In genomic region chr6:8307878-8308775, GRCm38 (mm10) we compare ENCODE assay signal across 22 mouse cellular contexts. TPM values are rescaled to one million over a fixed set of nuclear protein-coding genes. Genes with fewer than 3 reads are reported as not detected.
DNase-seq lines count a peak whose midpoint lies in the region; ATAC-seq lines count a peak whose summit lies in the region.
"Had no signal": no experiment of that assay in that cellular context is flagged by ENCODE, and none has a peak within 500 bp of the region (broad histone marks: within the 10 kb centered on the region; RNA-seq: fewer than 3 reads in every experiment).

No protein-coding gene starts in this region.

- no peaks in the 10 kb centered on the region for H3K27me3 ChIP-seq in embryonic facial prominence, embryonic 14.5 days (replicated peaks; ENCODE audit: control insufficient read depth, insufficient read depth, low read length)
- H3K27me3 ChIP-seq in embryonic facial prominence, embryonic 10.5 days (replicated peaks; ENCODE audit: low read depth, poor library complexity, severe bottlenecking) = no peaks in the 10 kb centered on the region
- no peaks in the 10 kb centered on the region for H3K27me3 ChIP-seq in limb, embryonic 12.5 days
- H3K27me3 ChIP-seq in limb, embryonic 10.5 days (ENCODE audit: low read depth, poor library complexity, severe bottlenecking) = no peaks in the 10 kb centered on the region
- H3K27me3 ChIP-seq in limb, embryonic 15.5 days = no peaks in the 10 kb centered on the region
- H3K27me3 ChIP-seq: midbrain, embryonic 15.5 days had no signal

- intact Hi-C loops in left cerebral cortex, postnatal 25 days (cut with DNase I) = no loop called here

- WGBS in embryonic facial prominence, embryonic 14.5 days = 74% methylated on average over 6 of the region's 6 CpGs
- 90% methylated on average over 6 of the region's 6 CpGs for WGBS in embryonic facial prominence, embryonic 10.5 days
- WGBS in limb, embryonic 12.5 days = 56% methylated on average over 6 of the region's 6 CpGs
- WGBS in limb, embryonic 10.5 days = 91% methylated on average over 6 of the region's 6 CpGs
- WGBS in limb, embryonic 15.5 days = 37% methylated on average over 6 of the region's 6 CpGs

- H3K4me3 ChIP-seq in embryonic facial prominence, embryonic 14.5 days (ENCODE audit: low read depth, low read length) = no peak overlapping the region
- H3K4me3 ChIP-seq in embryonic facial prominence, embryonic 10.5 days = no peak overlapping the region
- H3K4me3 ChIP-seq in limb, embryonic 12.5 days (replicated peaks) = no peak overlapping the region
- no peak overlapping the region for H3K4me3 ChIP-seq in limb, embryonic 10.5 days
- no peak overlapping the region for H3K4me3 ChIP-seq in limb, embryonic 15.5 days
- H3K4me3 ChIP-seq: erythroblast, embryonic 14.5 days; midbrain, embryonic 15.5 days had no signal

- H3K4me2 ChIP-seq in embryonic facial prominence, embryonic 14.5 days (ENCODE audit: low read depth, low read length) = no peak overlapping the region
- no peak overlapping the region for H3K4me2 ChIP-seq in limb, embryonic 12.5 days
- no peak overlapping the region for H3K4me2 ChIP-seq in limb, embryonic 15.5 days
- H3K4me2 ChIP-seq: midbrain, embryonic 15.5 days had no signal

- peak; percentile 39 for DNase-seq in embryonic facial prominence, embryonic 14.5 days (ENCODE audit: low spot score)
- no peak for DNase-seq in embryonic facial prominence, embryonic 10.5 days (ENCODE audit: low spot score)
- DNase-seq in limb, embryonic 10.5 days (ENCODE audit: low spot score) = no peak
- DNase-seq in brain, adult 2 months (ENCODE audit: low read depth, low spot score) = peak; percentile 23
- DNase-seq in embryo, embryonic 9.5 days (ENCODE audit: extremely low spot score) = no peak
- no peak for DNase-seq in left cerebral cortex, postnatal 25 days (ENCODE audit: low spot score in 2 of 2)
- DNase-seq: adrenal gland, postnatal 25 days; cerebellum, adult 18-20 months; gastrocnemius, postnatal 36 days; kidney, adult 8-10 months; kidney, postnatal 25 days; liver; lung, postnatal 14 days; right cerebral cortex, adult 18-20 months; thymus, postnatal 25 days had no signal

- no peaks in the 10 kb centered on the region for H3K36me3 ChIP-seq in embryonic facial prominence, embryonic 14.5 days (ENCODE audit: control insufficient read depth, insufficient read depth, low read length)
- H3K36me3 ChIP-seq in embryonic facial prominence, embryonic 10.5 days (replicated peaks) = no peaks in the 10 kb centered on the region
- no peaks in the 10 kb centered on the region for H3K36me3 ChIP-seq in limb, embryonic 12.5 days
- no peaks in the 10 kb centered on the region for H3K36me3 ChIP-seq in limb, embryonic 10.5 days
- no peaks in the 10 kb centered on the region for H3K36me3 ChIP-seq in limb, embryonic 15.5 days
- H3K36me3 ChIP-seq: midbrain, embryonic 15.5 days had no signal

- ATAC-seq in embryonic facial prominence, embryonic 14.5 days (ENCODE audit: low read depth) = no peak
- ATAC-seq in limb, embryonic 12.5 days (ENCODE audit: insufficient number of reproducible peaks, insufficient read depth, low FRiP score, low TSS enrichment, low read depth) = peak; percentile 68
- peak; percentile 71; the same call in 1 of the 2 replicates for ATAC-seq in limb, embryonic 15.5 days (ENCODE audit: insufficient number of reproducible peaks, low FRiP score, low TSS enrichment, low read depth)
- ATAC-seq: CD4-positive, CD25-positive, alpha-beta regulatory T cell, adult 4 months; inflammation-experienced regulatory T-cells, adult 6 months; midbrain, embryonic 15.5 days had no signal

- no peaks in the 10 kb centered on the region for H3K4me1 ChIP-seq in embryonic facial prominence, embryonic 14.5 days (ENCODE audit: control insufficient read depth, insufficient read depth, low read length)
- H3K4me1 ChIP-seq in embryonic facial prominence, embryonic 10.5 days = no peaks in the 10 kb centered on the region
- no peaks in the 10 kb centered on the region; the same call in 1 of the 2 replicates for H3K4me1 ChIP-seq in limb, embryonic 12.5 days (replicated peaks)
- no peaks in the 10 kb centered on the region for H3K4me1 ChIP-seq in limb, embryonic 10.5 days
- H3K4me1 ChIP-seq in limb, embryonic 15.5 days = no peaks in the 10 kb centered on the region
- H3K4me1 ChIP-seq: midbrain, embryonic 15.5 days had no signal

- H3K9ac ChIP-seq in embryonic facial prominence, embryonic 14.5 days (ENCODE audit: low read depth, low read length) = no peak overlapping the region
- no peak overlapping the region for H3K9ac ChIP-seq in limb, embryonic 12.5 days (replicated peaks)
- H3K9ac ChIP-seq in limb, embryonic 15.5 days = no peak overlapping the region
- H3K9ac ChIP-seq: midbrain, embryonic 15.5 days had no signal

- H3K27ac ChIP-seq in embryonic facial prominence, embryonic 14.5 days (replicated peaks; ENCODE audit: low read depth, low read length) = no peak overlapping the region
- no peak overlapping the region for H3K27ac ChIP-seq in embryonic facial prominence, embryonic 10.5 days (replicated peaks)
- H3K27ac ChIP-seq in limb, embryonic 12.5 days = no peak overlapping the region
- no peak overlapping the region for H3K27ac ChIP-seq in limb, embryonic 10.5 days
- H3K27ac ChIP-seq in limb, embryonic 15.5 days = no peak overlapping the region
- H3K27ac ChIP-seq: midbrain, embryonic 15.5 days had no signal

- H3K9me3 ChIP-seq in embryonic facial prominence, embryonic 14.5 days (ENCODE audit: control insufficient read depth, low read length) = no peaks in the 10 kb centered on the region
- no peaks in the 10 kb centered on the region for H3K9me3 ChIP-seq in embryonic facial prominence, embryonic 10.5 days
- H3K9me3 ChIP-seq in limb, embryonic 12.5 days = no peaks in the 10 kb centered on the region
- H3K9me3 ChIP-seq in limb, embryonic 10.5 days (replicated peaks) = no peaks in the 10 kb centered on the region
- no peaks in the 10 kb centered on the region for H3K9me3 ChIP-seq in limb, embryonic 15.5 days
- H3K9me3 ChIP-seq: midbrain, embryonic 15.5 days had no signal

RNA-seq across cellular contexts. Expression of gene Gm45062, which starts 48.9 kb away (rescaled TPM):
- polyA plus RNA-seq in embryonic facial prominence, embryonic 14.5 days (2014; fragmentation: Nextera tagmentation; extraction: Ambion mirVana) = 8.2 and 8.3 TPM in 2 replicates
- polyA plus RNA-seq in embryonic facial prominence, embryonic 10.5 days (2016; fragmentation: Nextera tagmentation; extraction: Ambion mirVana) = 6.9 and 7.1 TPM in 2 replicates
- 15.5 and 16.2 TPM in 2 replicates for polyA plus RNA-seq in limb, embryonic 12.5 days (2016; fragmentation: Nextera tagmentation; extraction: Ambion mirVana)
- 9.8 and 16.2 TPM in 2 replicates for polyA plus RNA-seq in limb, embryonic 10.5 days (2016; fragmentation: Nextera tagmentation; extraction: Ambion mirVana)
- 8.0 and 9.7 TPM in 2 replicates for polyA plus RNA-seq in limb, embryonic 15.5 days (2015; fragmentation: Nextera tagmentation; extraction: Ambion mirVana)
- 1 to 10 TPM; 5.7 to 6.1 TPM for total RNA-seq in left cerebral cortex, postnatal 25 days (2021)
- total RNA-seq: adrenal gland, postnatal 25 days; gastrocnemius, postnatal 36 days had no signal
- polyA plus RNA-seq: erythroblast, embryonic 14.5 days; small intestine, adult 2 months had no signal

RNA-seq across cellular contexts. Expression of gene Umad1, which starts 49.0 kb away (rescaled TPM):
- 19.1 and 20.0 TPM in 2 replicates for polyA plus RNA-seq in embryonic facial prominence, embryonic 14.5 days (2014; fragmentation: Nextera tagmentation; extraction: Ambion mirVana)
- polyA plus RNA-seq in embryonic facial prominence, embryonic 10.5 days (2016; fragmentation: Nextera tagmentation; extraction: Ambion mirVana) = 15.4 and 19.2 TPM in 2 replicates
- 16.7 and 18.9 TPM in 2 replicates for polyA plus RNA-seq in limb, embryonic 12.5 days (2016; fragmentation: Nextera tagmentation; extraction: Ambion mirVana)
- 14.4 and 15.3 TPM in 2 replicates for polyA plus RNA-seq in limb, embryonic 10.5 days (2016; fragmentation: Nextera tagmentation; extraction: Ambion mirVana)
- polyA plus RNA-seq in limb, embryonic 15.5 days (2015; fragmentation: Nextera tagmentation; extraction: Ambion mirVana) = 16.1 TPM in 2 replicates
- 10 to 100 TPM; 37.3 to 41.1 TPM for total RNA-seq in left cerebral cortex, postnatal 25 days (2021)

RNA-seq across cellular contexts. Expression of gene Rpa3, which starts 49.2 kb away (rescaled TPM):
- polyA plus RNA-seq in embryonic facial prominence, embryonic 14.5 days (2014; fragmentation: Nextera tagmentation; extraction: Ambion mirVana) = 133 and 137 TPM in 2 replicates
- polyA plus RNA-seq in embryonic facial prominence, embryonic 10.5 days (2016; fragmentation: Nextera tagmentation; extraction: Ambion mirVana) = 204 and 210 TPM in 2 replicates
- 194 and 209 TPM in 2 replicates for polyA plus RNA-seq in limb, embryonic 12.5 days (2016; fragmentation: Nextera tagmentation; extraction: Ambion mirVana)
- polyA plus RNA-seq in limb, embryonic 10.5 days (2016; fragmentation: Nextera tagmentation; extraction: Ambion mirVana) = 182 and 200 TPM in 2 replicates
- polyA plus RNA-seq in limb, embryonic 15.5 days (2015; fragmentation: Nextera tagmentation; extraction: Ambion mirVana) = 97.2 and 111 TPM in 2 replicates
- total RNA-seq in left cerebral cortex, postnatal 25 days (2021) = 10 to 100 TPM; 15.4 to 16.2 TPM

Comparison
In these comparisons a context has a peak if more than half of its experiments do, and no peak if none do; other contexts are left out.
1. DNase-seq: peak in embryonic facial prominence, embryonic 14.5 days (single experiment) and brain, adult 2 months (single experiment); none in embryonic facial prominence, embryonic 10.5 days (single experiment), limb, embryonic 10.5 days (single experiment), embryo, embryonic 9.5 days (single experiment) and left cerebral cortex, postnatal 25 days (0 of 2).